Mouse (Mus musculus) C2C12 (cell line): ENCODE measurements around the gene Rsph10b.

ENCODE experiments used
- CTCF ChIP-seq: IDR thresholded peaks from one replicate; pipeline ENCODE4 v1.5.1; 2011; ENCODE audit not compliant: control insufficient read depth, insufficient read depth, insufficient read length
- MAX ChIP-seq: IDR thresholded peaks from one replicate; pipeline ENCODE4 v1.6.1; 2011; ENCODE audit warnings: mild to moderate bottlenecking, control low read depth
- MYOD1 ChIP-seq: IDR thresholded peaks from one replicate; pipeline ENCODE4 v1.6.1; 2011; ENCODE audit warnings: low read depth; ENCODE audit not compliant: control insufficient read depth, insufficient read length
- MYOG ChIP-seq: IDR thresholded peaks from one replicate; pipeline ENCODE4 v1.6.1; 2011; ENCODE audit not compliant: control insufficient read depth, insufficient read length; ENCODE audit errors: extremely low read depth

DNA sequence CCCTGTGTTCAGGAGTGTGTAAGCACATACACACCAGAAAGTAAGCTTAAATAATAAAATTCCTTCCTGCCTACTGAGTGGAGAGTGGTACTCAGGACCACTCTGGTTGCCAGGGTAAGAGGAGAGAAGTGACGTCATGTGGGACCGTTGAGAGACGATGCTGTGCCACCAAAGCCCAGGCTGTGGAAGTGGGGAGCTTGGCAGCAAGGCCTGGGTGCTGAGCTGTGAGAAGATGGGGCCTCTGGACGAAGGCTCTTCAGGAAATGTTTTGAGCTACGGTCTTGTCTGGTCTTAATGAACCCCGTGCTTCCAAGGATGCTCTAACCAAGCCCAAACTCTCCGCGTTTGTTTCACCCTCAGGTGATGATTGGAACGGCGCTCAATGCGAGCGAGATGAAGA is 2.2 kb upstream of the Rsph10b start:
- TF ChIP-seq CTCF, result no peak
- no peak for TF ChIP-seq MYOD1
- no peak for TF ChIP-seq MYOG
- no peak for TF ChIP-seq MAX
